27 mouse cellular contexts compared by ENCODE assay signal in genomic region chr15:12370096-12370495, GRCm38 (mm10). TPM values are rescaled to one million over a fixed set of nuclear protein-coding genes. Genes with fewer than 3 reads are reported as not detected.
DNase-seq lines count a peak whose midpoint lies in the region; ATAC-seq lines count a peak whose summit lies in the region.
"Had no signal": no experiment of that assay in that cellular context is flagged by ENCODE, and none has a peak within 500 bp of the region (broad histone marks: within the 10 kb centered on the region; RNA-seq: fewer than 3 reads in every experiment).

No protein-coding gene starts in this region.

- no peaks in the 10 kb centered on the region for H3K27me3 ChIP-seq in forebrain, embryonic 14.5 days (replicated peaks; ENCODE audit: control insufficient read depth, insufficient read depth, low read length)
- peaks cover 13% of the 10 kb centered on the region for H3K27me3 ChIP-seq in forebrain, embryonic 12.5 days
- no peaks in the 10 kb centered on the region for H3K27me3 ChIP-seq in forebrain, embryonic 16.5 days (replicated peaks; ENCODE audit: control insufficient read depth, insufficient read depth, low read length)
- H3K27me3 ChIP-seq in forebrain, embryonic 10.5 days (ENCODE audit: poor library complexity, severe bottlenecking), result peaks cover 26% of the 10 kb centered on the region
- H3K27me3 ChIP-seq: CH12.LX; embryonic facial prominence, embryonic 15.5 days; Patski had no signal

- DNase-seq in forebrain, embryonic 14.5 days (ENCODE audit: low spot score), result peak; percentile 48
- no peak for DNase-seq in forebrain, embryonic 10.5 days (ENCODE audit: extremely low spot score, low spot score)
- peak; percentile 72 for DNase-seq in heart, adult 11 months
- no peak for DNase-seq in heart, postnatal 36 days
- DNase-seq: adrenal gland, adult 8-10 months; adrenal gland, postnatal 14 days; adrenal gland, postnatal 36 days; B cell, adult 2 months; cerebellum, adult 11 months; cerebellum, adult 18-20 months; cerebellum, adult 8-10 months; cerebellum, adult 9-11 months; cerebellum, postnatal 14 days; cerebellum, postnatal 36 days; embryo, embryonic 11 days had no signal

- no peaks in the 10 kb centered on the region for H3K36me3 ChIP-seq in forebrain, embryonic 14.5 days (ENCODE audit: control insufficient read depth, insufficient read depth, low read length)
- H3K36me3 ChIP-seq in forebrain, embryonic 12.5 days (replicated peaks), result no peaks in the 10 kb centered on the region
- H3K36me3 ChIP-seq in forebrain, embryonic 16.5 days (ENCODE audit: control insufficient read depth, insufficient read depth), result no peaks in the 10 kb centered on the region
- H3K36me3 ChIP-seq in forebrain, embryonic 10.5 days (replicated peaks), result 0 out of 2 replicates have a peak, but pooled peaks cover 3% of the 10 kb centered on the region

- peaks cover 18% of the 10 kb centered on the region for H3K4me1 ChIP-seq in forebrain, embryonic 14.5 days (ENCODE audit: control insufficient read depth, insufficient read depth, low read length)
- H3K4me1 ChIP-seq in forebrain, embryonic 12.5 days, result peaks cover 25% of the 10 kb centered on the region
- peaks cover 36% of the 10 kb centered on the region for H3K4me1 ChIP-seq in forebrain, embryonic 16.5 days (replicated peaks; ENCODE audit: control insufficient read depth, insufficient read depth, low read length)
- peaks cover 43% of the 10 kb centered on the region for H3K4me1 ChIP-seq in forebrain, embryonic 10.5 days

- H3K4me2 ChIP-seq in forebrain, embryonic 14.5 days (ENCODE audit: low read length), result no peak overlapping the region
- H3K4me2 ChIP-seq in forebrain, embryonic 12.5 days, result no peak overlapping the region
- H3K4me2 ChIP-seq in forebrain, embryonic 16.5 days (ENCODE audit: low read length), result no peak overlapping the region
- H3K4me2 ChIP-seq: embryonic facial prominence, embryonic 13.5 days; embryonic facial prominence, embryonic 15.5 days had no signal

- no peak for ATAC-seq in forebrain, embryonic 14.5 days
- ATAC-seq in forebrain, embryonic 12.5 days (ENCODE audit: low FRiP score), result no peak
- ATAC-seq in forebrain, embryonic 16.5 days, result no peak
- ATAC-seq: activated CD4-positive, CD25-positive, alpha-beta regulatory T cell, adult 4 months; CD4-positive, CD25-positive, alpha-beta regulatory T cell, adult 4 months; Patski had no signal

- WGBS in forebrain, embryonic 14.5 days, result 90% methylated on average over 3 of the region's 3 CpGs
- 96% methylated on average over 3 of the region's 3 CpGs for WGBS in forebrain, embryonic 12.5 days
- 64% methylated on average over 3 of the region's 3 CpGs for WGBS in forebrain, embryonic 16.5 days
- WGBS in forebrain, embryonic 10.5 days, result 93% methylated on average over 3 of the region's 3 CpGs

- H3K9ac ChIP-seq in forebrain, embryonic 14.5 days (ENCODE audit: low read length), result no peak overlapping the region
- H3K9ac ChIP-seq in forebrain, embryonic 12.5 days, result no peak overlapping the region
- no peak overlapping the region for H3K9ac ChIP-seq in forebrain, embryonic 16.5 days (replicated peaks; ENCODE audit: low read depth, low read length)
- H3K9ac ChIP-seq: embryonic facial prominence, embryonic 13.5 days; embryonic facial prominence, embryonic 15.5 days had no signal

- no peak overlapping the region for H3K27ac ChIP-seq in forebrain, embryonic 14.5 days (ENCODE audit: low read depth, low read length)
- H3K27ac ChIP-seq in forebrain, embryonic 12.5 days, result no peak overlapping the region
- peak overlapping the region; percentile 42; the same call in 1 of the 2 replicates for H3K27ac ChIP-seq in forebrain, embryonic 16.5 days (ENCODE audit: low read length)
- H3K27ac ChIP-seq in forebrain, embryonic 10.5 days, result no peak overlapping the region
- H3K27ac ChIP-seq: embryonic facial prominence, embryonic 13.5 days; embryonic facial prominence, embryonic 15.5 days had no signal

- no peak overlapping the region for H3K4me3 ChIP-seq in forebrain, embryonic 14.5 days (ENCODE audit: low read depth, low read length)
- no peak overlapping the region for H3K4me3 ChIP-seq in forebrain, embryonic 12.5 days (replicated peaks)
- no peak overlapping the region for H3K4me3 ChIP-seq in forebrain, embryonic 16.5 days (replicated peaks; ENCODE audit: low read length)
- no peak overlapping the region for H3K4me3 ChIP-seq in forebrain, embryonic 10.5 days
- H3K4me3 ChIP-seq: embryonic facial prominence, embryonic 13.5 days; embryonic facial prominence, embryonic 15.5 days; erythroblast, embryonic 14.5 days had no signal

- intact Hi-C loops in heart, postnatal 36 days (cut with DNase I), result loop anchor here (1.0 to 5.0 kb wide), 3 partner anchors 173 to 424 kb away; partner anchors contain the start of gene Pdzd2

- H3K9me3 ChIP-seq in forebrain, embryonic 14.5 days (replicated peaks; ENCODE audit: control insufficient read depth, low read length), result no peaks in the 10 kb centered on the region
- H3K9me3 ChIP-seq in forebrain, embryonic 12.5 days, result no peaks in the 10 kb centered on the region
- H3K9me3 ChIP-seq in forebrain, embryonic 16.5 days (ENCODE audit: control insufficient read depth, low read length), result no peaks in the 10 kb centered on the region
- H3K9me3 ChIP-seq in forebrain, embryonic 10.5 days, result no peaks in the 10 kb centered on the region
- H3K9me3 ChIP-seq: embryonic facial prominence, embryonic 13.5 days; embryonic facial prominence, embryonic 15.5 days; G1E had no signal

RNA-seq across cellular contexts. Expression of gene 1810049J17Rik, which starts 48.4 kb away (rescaled TPM):
- 1.2 and 1.6 TPM in 2 replicates for polyA plus RNA-seq in forebrain, embryonic 14.5 days (2014; fragmentation: Nextera tagmentation; extraction: Ambion mirVana)
- polyA plus RNA-seq in forebrain, embryonic 12.5 days (2016; fragmentation: Nextera tagmentation; extraction: Ambion mirVana), result 1.1 TPM in 1 of 2 replicates, not detected in the other
- polyA plus RNA-seq in forebrain, embryonic 16.5 days (2015; fragmentation: Nextera tagmentation; extraction: Ambion mirVana), result not detected in 2 replicates
- 1.4 TPM in 1 of 2 replicates, not detected in the other for polyA plus RNA-seq in forebrain, embryonic 10.5 days (2016; fragmentation: Nextera tagmentation; extraction: Ambion mirVana)
- 1 to 10 TPM in 1 of 2 experiments, under 1 TPM in 1; 0.65 to 1.2 TPM for total RNA-seq in heart, postnatal 36 days (2021)
- polyA plus RNA-seq: activated CD4-positive, CD25-positive, alpha-beta regulatory T cell, adult 4 months; CD4-positive, CD25-positive, alpha-beta regulatory T cell, adult 4 months; embryonic facial prominence, embryonic 11.5 days; embryonic facial prominence, embryonic 13.5 days; erythroblast, embryonic 14.5 days; frontal cortex, adult 2 months had no signal

RNA-seq across cellular contexts. Expression of gene Golph3, which starts 48.8 kb away (rescaled TPM):
- polyA plus RNA-seq in forebrain, embryonic 14.5 days (2014; fragmentation: Nextera tagmentation; extraction: Ambion mirVana), result 83.0 and 88.5 TPM in 2 replicates
- polyA plus RNA-seq in forebrain, embryonic 12.5 days (2016; fragmentation: Nextera tagmentation; extraction: Ambion mirVana), result 85.3 and 88.5 TPM in 2 replicates
- polyA plus RNA-seq in forebrain, embryonic 16.5 days (2015; fragmentation: Nextera tagmentation; extraction: Ambion mirVana), result 56.7 and 70.2 TPM in 2 replicates
- polyA plus RNA-seq in forebrain, embryonic 10.5 days (2016; fragmentation: Nextera tagmentation; extraction: Ambion mirVana), result 67.3 and 68.7 TPM in 2 replicates
- 10 to 100 TPM; 81.7 to 83.7 TPM for total RNA-seq in heart, postnatal 36 days (2021)

Comparison
In these comparisons a context has a peak if more than half of its experiments do, and no peak if none do; other contexts are left out.
1. DNase-seq: peak in forebrain, embryonic 14.5 days (single experiment) and heart, adult 11 months (single experiment); none in forebrain, embryonic 10.5 days (single experiment) and heart, postnatal 36 days (0 of 2).